Mouse (Mus musculus) lung, postnatal 36 days (tissue): ENCODE measurements at regions not wholly inside any gene's neighbourhood (a gene's known extent, or its start where the extent isn't known, plus 50 kb on each side); places are given as distances from the start of the nearest gene placed in this dataset.

Experiments used
- DNase-seq: peaks from one replicate; pipeline ENCODE4 v3.0.0; 2022; ENCODE audit warnings: mixed read lengths

DNA sequence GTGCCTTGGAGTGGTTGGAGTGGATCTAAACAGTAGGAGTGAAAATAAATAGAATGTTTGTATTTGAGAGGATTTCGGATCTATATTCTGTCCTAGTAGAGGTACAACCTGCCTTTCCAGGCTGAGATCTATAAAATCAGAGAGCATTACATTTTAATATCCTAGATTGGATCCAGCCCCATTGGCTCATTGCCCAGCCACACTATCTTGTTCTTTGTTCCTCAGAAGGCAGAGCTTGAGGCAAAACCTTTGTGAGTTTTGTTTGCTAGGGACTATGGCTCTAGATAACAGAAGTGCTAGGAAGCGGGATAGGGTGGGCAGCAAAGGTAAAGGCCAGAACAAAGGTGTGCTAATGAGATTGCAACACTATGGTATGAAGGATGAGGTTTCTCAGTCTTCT lies 78.7 kb upstream of the Cntln start:
- no peak for DNase-seq

DNA sequence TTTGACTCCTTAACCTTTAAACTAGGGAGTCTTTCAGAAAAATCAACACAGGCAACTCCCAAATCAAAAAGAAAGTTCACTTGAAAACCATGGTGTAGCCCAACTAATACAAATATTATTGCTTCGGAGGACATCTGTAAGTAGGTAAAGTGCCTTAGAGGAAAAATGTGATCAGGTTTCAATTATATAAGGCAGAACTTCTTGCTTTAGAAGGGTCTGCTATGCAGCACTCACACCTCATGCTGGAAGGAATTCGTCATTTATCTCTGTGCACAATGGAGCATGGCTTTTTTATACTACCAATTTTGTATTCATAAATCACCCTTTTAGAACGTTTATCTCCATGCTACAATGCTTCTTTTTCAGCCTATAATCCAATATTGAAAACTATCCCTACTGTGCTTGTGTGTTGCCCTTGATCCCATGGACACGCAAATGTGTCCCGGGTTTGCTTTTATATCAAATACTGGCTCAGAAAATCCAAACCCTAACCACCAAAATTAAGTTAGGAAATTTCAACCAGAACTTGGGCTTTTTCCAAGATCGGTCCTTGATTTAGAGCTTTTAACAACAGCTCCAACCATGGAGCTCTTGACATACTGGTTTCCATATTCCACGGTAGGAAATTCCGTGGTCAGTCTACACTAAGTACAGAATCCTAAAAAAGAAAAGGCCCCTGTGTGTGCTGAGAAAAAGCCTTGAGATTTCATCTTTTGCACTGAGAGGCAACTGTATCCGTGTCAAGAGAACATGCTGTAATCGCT lies 90.8 kb upstream of the Cntln start:
- DNase-seq: no peak

DNA sequence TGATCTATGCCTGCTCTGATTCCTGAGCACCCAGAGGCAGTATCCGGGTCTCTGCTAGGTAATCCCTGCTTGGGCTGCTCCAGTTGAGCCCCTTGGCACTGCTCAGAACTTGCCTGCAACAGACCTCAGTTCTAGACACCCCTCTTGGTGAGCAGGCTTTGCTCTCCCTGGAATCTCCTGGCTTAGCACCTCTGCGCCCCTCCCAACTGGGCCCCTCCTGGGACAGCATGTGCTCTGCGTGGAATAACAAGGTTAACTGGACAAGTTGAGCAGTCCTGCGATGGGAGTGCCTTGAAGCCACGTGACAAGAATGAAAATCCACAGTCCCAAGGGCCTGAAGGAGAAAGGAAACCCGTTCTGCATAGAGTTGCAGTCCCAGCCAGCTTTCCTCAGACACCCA lies 97.5 kb upstream of the Cntln start:
- DNase-seq: peak; percentile 1

DNA sequence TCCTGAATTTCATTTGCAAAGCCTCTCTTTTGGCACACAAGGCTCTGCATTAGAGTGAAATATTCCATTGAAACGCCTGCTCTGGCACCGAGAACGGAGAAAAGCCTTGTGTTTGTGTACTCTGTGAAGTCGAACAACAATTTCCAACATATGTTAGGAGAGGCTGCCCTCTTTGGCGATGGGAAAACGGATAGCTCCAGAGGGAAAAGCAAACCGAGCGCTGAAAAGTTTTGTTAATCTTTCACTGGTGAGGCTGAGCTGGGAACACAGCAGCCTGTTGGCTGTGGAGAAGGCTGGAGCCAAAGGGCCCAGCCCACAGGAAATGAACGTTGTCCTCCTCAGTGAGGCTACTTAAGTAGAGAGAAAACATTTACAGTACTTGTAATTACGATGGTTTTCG lies 93.1 kb upstream of the Bnc2 start:
- DNase-seq: no peak

DNA sequence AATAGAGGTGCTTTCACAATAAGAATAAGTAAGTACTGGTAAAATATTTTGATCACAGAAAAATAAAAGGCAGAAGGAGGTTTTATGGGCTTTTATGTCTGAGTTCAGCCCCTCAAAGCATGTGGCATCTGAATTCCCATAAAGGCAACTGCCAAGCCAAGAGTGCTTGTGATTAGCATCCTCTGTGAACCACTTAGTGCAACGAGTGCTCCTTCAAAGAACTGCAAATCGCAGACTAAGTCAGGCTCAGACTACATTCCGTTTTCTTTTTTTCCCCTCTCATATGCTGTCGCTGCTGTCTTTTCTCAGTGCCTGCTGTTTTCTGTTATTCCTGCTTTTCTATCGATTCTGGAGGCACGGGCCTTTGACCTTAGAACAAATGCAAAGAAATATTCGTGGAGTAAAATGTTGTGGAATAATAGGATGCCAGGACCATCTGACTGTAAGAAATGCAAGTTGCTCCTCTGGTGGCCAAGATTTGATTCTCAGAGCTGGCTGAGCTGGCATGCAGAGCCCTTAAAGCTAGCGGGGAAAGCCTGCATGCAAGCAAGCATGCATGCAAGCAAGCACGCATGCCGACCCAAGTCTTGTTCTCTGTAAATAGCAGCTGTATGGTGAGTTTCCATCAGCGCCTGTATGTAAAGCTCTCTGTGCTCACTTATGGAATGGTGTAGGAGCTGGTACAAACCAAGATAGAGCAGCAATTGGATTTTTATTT lies 91.8 kb upstream of the Bnc2 start:
- no peak for DNase-seq

DNA sequence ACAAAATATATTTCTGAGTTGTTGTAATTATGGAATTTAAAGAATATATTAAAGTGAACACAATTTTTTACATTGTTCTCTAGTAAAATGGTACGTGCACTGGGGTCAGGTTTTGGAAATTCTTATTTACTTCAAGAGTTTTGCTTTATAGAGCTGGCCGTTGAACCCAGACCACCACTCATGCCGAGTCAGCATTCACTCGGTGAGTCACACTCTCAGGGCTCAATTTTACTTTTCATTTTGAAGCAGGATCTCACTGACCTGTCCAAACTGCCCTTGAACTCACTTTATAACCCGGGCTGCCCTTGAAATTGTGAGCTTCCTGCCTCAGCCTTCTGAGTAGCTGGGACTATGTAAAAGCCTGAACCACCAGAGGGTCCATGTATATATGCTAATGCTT lies 82.1 kb upstream of the Bnc2 start:
- no peak for DNase-seq

DNA sequence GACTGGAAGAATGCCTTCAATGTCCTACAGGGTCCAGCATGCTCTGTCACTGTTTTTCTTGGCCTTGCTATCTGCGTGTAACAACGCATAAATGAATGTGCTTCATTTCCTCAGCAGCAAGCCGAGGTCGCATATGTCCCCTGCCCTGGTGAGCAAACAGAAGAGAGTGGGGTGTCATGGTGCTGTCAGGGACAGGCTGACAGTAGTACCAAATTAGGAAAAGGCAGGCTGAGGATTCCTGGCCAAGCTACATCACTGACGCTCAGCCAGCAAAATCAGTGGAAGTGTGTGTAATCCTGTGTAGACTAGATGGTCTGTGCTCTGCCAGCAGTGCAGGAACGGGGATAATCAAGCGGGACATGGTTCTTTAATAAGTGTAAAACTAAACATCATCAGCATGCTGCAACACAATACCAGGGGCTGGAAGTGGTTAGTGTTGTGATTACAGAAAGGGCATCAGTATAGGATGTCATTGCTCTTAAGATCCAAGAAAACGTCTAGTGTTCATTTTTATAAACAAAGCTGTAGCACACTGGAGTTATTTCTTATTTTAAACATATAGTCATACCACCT lies 77.6 kb upstream of the Bnc2 start:
- no peak for DNase-seq

DNA sequence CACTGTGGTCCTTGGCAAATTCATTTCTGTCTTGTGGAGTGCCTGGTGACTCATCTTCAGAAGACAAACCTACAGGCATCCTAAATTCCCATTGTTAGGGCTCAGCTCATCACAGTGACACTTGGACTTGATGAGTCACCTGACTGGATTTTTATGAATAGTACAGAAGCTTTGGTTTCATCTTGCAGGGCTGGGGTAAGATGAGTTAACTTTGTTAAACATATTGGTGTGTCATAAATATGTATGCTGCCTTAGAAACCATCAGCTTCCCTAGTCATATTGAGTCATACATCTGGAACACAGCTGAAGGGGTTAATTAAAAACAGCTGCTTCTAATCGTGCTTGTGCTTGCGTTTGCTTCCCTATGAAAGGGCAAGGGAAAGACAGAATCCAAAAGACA lies 66.2 kb upstream of the Bnc2 start:
- DNase-seq: no peak

DNA sequence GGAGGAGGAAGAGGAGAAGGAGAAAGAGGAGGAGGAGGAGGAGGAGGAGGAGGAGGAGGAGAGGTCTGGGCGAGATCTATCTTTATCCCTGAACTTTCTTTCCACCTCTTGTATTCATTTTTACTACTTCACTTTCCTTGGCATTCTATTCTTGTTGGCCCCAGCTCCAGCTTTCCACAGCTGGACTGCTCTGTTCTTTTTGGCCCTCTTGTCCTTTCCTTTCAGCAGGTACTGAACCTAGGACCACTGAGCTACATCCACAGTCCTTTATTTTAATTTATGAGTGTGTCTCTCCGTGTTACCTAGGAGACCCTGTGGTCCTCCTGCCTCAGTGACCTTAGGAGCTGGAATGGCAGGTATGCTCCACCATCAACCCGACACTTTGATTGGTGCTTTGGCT lies 65.7 kb upstream of the Bnc2 start:
- DNase-seq: no peak
